Mouse (Mus musculus) kidney, postnatal 25 days (tissue): ENCODE measurements around the gene Rbm4.
"Not testable (repeated sequence)": the region's sequence is repeated elsewhere in the genome, so short reads cannot be mapped to it uniquely, and the experiment has no call there.

Source experiments
- DNase-seq, 2 experiments: peaks; one replicate each; pipeline ENCODE4 v3.0.0; 2021; ENCODE audit warnings: mixed read lengths in 2 of 2

Gene Rbm4

DNA sequence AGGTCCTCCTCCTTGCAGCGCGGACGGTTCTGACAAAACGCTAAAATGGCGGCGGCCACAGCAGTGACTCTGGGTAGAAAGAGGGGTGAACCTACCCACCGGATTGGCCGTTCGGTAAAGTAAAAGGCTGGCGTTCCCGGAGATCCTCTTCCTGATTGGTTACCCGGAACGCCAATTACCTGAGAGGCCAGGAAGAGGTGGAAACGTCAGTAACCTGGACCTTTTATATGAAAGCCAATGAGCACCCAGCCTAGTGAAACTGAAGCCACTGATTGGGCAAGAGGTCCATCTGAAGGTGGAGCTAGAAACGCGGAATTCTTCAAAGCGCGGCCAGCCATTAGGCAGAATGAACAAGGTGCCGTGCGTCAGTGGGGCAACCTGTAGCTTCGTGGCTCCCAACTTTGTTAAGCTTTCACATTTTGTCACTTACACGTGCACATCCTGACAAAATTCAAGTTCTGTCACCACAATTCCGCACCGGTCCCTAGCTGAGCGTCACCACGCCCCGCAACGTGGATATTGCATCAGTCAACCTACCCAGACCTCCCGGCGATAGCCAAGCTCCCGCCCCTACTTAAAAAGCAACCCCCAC is at the start of gene Rbm4:
Rbm4 (minus strand) TSS at position 71 of the 592 bp plus-strand sequence.
- DNase-seq: peak; percentile 99

DNA sequence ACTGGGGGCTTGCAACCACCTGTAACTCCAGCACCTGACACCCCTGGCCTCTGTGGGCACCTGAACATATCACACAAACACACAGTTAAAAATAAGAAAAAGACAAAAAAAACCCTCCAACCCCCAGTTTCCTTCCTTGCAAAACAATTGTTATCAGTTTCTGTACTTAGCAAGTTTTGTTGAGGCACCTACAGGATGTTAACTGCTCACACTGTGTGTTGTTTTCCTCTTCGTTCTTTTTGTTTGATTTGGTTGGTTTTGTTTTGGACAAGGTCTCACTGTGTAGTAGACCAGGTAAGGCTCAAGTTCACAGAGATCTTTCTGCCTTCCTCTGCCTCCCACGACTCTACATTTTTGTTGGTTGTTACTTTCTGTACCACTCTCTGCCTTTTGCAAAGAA is 48.9 kb upstream of the Rbm4 start:
- no peak for DNase-seq

DNA sequence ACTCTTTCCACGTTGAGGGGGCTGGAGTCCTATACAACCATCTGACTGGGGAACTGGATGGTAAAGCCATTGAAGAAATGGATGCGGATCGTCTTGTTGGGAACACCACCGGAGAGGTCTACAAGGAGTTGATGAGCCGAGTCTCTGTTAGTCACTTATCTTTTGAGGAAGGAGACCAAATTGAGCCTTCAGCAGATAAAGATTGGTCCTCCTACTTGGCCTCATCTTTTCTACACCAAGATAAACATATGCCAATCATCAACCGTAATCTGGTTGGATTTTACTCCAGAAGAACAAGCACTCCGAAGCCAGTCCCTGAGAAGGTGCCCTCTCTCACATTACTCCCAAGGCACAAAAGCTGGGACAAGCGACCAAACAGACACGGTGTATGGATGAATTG is 47.1 kb upstream of the Rbm4 start:
- DNase-seq: peak in 1 of 2 experiments; percentile 9

GRCm38 (mm10) chr19:4839149-4839548 is 45.4 kb upstream of the Rbm4 start, which contains the start of the genes Ccs and Ccdc87:
Ccs (minus strand) TSS chr19:4839332.
Ccdc87 (plus strand) TSS chr19:4839366.
- DNase-seq: peak; percentile 99

DNA sequence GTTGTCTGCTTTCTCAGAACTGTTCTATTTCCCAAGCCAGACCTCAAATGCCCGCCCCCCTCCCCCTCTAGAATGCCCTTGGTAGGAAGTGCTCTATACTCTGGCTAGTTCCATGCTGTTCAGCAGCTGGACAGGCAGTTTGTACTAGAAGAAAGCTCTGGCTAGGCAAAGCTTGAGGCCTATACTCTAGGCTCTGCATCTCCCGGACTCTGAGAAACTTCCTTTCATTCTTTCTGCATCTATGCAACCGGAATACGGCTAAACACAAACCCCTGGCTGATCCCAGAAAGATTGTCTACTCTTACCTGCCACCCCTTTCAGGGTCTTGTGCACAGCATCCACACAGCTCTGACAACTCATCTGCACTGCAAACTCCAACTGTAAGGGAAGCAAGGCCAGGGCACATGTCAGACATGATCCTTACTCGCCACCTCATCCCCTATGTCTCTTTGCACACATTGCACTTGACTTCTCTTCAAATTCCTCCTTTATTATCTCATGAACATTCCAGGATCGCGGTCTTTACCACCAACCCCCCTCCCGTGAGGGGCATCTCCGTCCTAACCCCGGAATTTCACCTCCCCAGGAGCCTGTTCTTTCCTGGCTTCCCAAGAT is 44.9 kb upstream of the Rbm4 start:
- DNase-seq: no peak

DNA sequence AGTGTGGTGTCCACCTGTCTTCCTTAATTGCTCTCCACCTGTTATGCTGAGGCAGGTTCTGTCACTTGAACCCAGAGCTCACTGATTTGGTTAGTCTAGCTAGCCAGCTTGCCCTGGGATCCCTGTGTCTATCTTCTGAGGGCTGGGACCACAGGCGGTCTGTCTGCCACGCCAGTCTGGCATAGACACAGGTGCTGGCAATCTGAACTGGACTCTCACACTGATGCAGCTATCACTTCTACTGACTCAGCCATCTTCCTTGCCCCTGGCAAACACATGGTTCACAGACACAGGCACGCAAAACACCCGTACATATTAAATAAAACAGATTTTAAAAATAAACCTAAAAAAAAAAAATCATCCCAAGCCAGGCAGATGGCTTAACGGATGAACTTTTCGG is 43.3 kb upstream of the Rbm4 start:
- no peak for DNase-seq

DNA sequence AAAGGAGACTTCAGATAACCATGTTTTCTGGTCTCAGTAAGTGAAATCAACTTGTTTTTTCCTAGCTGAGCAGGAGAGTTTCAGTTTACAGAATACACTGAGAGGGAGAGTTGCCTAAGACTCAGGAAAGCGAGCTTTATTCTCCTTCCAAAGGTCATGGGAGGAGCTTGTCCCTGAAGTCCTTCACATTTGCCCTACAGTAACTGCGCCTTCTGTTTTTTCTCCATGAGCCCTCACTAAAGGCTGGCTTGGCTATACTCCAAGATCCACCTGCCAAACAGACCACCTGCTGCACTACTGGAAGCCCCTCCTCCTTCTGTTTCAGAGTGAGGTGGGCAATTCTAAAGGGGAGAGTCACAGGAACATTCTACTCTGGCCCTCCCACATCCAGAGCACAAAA is 42.4 kb upstream of the Rbm4 start:
- DNase-seq: peak; percentile 49 to 65

GRCm38 (mm10) chr19:4833977-4834376 is 40.3 kb upstream of the Rbm4 start:
- DNase-seq: no peak

DNA sequence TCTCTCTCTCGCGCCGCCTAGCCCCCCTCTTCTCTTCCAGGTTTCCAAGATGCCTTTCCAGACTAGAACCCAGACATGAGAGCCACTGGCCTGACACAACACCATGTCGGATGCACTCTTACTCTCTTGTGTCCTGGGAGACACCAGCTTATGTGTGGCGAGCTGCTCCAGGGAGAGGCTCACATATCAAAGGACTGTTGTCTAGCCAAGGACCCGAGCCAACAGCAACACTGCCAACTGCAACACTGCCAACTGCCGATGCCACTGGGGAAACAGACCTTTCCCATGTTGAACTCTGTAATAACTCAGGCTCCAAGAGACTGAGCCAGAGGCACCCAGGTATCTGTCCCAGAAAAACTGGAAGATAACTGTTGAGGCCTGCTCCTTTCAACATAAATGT is 35.5 kb upstream of the Rbm4 start:
- peak; percentile 66 to 74 for DNase-seq

- DNase-seq: peak; percentile 61 to 85
These were observed 34.9 kb upstream of the Rbm4 start for GRCm38 (mm10) chr19:4828444-4829114.

DNA sequence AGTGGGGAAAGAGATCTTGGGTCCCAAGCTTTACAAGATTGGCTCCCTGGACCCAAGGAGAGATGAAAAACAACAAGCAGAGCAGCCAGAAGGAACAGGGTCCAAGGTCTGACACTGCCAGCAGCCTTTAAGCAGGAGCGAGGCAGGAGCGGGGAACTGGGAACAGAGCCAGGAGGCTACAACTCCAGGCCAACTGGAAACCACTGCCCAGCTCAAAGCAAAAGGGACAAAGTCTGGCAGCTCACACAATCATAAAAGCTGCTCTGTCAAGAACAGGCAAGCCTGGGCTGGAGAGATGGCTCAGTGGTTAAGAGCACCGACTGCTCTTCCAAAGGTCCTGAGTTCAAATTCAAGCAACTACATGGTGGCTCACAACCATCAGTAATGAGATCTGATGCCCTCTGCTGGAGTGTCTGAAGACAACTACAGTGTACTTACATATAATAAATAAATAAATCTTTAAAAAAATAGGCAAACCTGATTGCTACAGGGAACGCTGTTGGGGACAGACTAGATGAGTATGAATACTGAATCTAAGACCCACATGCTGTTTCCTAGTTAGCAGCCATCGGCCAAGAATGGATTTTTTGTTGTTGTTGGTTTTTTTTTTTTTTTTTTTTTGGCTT is 27.1 kb upstream of the Rbm4 start:
- DNase-seq: peak; percentile 94 to 97

GRCm38 (mm10) chr19:4817182-4817835 is 23.6 kb upstream of the Rbm4 start:
- no peak for DNase-seq

DNA sequence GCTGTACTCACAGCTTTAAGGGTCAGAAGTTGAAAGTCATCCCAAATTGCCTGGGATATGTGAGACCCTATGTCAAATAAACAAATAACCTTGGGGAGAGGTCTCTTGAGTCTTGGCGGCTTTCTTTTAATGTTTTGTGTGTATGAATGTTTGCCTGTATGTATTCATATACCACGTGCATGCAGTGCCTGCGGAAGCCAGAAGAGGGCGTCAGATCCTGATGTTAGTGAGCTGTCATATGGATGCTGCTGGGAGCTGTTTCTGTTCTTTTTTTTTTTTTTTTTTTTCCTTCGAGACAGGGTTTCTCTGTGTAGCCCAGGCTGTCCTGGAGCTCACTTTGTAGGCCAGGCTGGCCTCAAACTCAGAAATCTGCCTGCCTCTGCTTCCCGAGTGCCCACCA is 19.3 kb upstream of the Rbm4 start:
- peak; percentile 41 to 66 for DNase-seq

- not testable (repeated sequence) for DNase-seq
These were observed 18.7 kb upstream of the Rbm4 start for GRCm38 (mm10) chr19:4812334-4812949.

DNA sequence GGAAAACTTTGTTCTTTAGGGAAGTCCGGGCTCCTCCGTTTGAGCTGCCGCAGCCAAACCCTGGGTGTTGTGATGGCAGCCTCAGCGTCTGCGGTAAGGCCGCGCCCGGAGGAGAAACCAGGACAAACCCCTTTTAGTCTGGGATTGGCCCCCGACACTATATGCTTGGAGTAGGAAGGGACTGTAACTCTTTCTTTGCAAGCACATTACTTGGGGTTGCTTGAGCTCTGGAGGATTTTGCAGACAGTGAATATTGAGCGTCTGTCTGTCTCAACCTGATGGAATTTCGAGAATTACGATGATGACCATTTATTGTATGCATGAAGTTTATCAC is 18.2 kb upstream of the Rbm4 start:
- no peak for DNase-seq

DNA sequence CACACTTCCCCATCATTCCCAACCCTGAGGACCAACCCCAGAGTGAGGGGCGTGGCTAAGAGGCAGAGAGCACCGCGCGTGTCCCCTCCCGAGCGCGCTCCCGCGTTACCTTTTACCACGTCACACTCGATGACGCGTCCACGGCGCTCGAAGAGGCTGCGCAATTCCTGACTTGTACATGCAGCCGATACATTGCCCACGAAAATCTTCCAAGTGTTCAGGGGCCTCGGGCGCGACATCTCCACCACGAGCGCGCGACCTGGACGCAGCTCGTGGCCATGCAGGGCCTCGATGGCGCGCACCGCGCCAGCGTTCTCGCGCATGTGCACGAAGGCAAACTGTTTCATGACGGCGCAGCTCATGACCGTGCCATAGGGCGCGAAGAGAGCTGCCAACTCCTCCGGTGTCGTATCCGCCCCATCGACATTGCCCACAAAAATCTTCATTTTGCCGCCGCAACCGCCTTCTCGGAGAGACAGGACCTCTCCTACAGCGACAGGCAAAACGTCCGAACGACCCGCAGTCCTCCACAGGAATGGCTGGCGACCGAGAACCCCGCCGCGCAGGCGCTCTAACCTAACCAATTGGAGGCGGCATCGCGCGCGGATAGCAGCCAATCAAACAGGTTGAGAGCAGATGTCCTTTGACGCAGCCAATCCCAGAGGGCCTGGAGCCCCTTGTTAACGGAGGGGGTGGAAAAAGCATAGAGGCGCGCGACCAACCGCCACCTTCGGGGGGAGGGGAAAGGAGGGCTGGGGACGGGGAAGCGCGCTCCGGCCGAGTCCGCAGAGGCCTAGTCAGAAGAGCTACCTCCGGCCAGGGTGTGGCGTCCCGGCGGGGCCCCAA is 17.6 kb upstream of the Rbm4 start, which contains the start of the genes Gm21992 and Rbm14:
Gm21992 (minus strand) TSS at position 550 of the 846 bp plus-strand sequence.
Rbm14 (minus strand) TSS at position 572 of the 846 bp plus-strand sequence.
- DNase-seq: peak; percentile 98 to 100

DNA sequence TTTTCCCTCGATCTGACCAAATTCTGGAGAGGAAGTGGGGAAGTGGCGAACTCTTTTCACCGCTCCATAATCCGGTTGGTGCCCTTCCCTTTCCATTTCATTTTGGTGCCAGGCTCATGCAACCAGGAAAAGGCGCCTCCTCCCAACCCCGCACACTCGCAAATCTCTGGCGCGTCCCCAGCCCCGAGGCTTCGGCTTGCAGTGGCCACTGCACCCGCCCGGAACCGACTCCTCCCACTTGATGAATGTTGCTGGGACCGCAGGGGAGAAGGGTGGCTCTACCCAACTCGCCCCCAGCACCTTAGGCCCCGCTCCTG is 17.0 kb upstream of the Rbm4 start:
- DNase-seq: no peak

- no peak for DNase-seq
These were observed 16.6 kb upstream of the Rbm4 start for GRCm38 (mm10) chr19:4810309-4810708.

GRCm38 (mm10) chr19:4803283-4803682 is 9.6 kb upstream of the Rbm4 start:
- no peak for DNase-seq

DNA sequence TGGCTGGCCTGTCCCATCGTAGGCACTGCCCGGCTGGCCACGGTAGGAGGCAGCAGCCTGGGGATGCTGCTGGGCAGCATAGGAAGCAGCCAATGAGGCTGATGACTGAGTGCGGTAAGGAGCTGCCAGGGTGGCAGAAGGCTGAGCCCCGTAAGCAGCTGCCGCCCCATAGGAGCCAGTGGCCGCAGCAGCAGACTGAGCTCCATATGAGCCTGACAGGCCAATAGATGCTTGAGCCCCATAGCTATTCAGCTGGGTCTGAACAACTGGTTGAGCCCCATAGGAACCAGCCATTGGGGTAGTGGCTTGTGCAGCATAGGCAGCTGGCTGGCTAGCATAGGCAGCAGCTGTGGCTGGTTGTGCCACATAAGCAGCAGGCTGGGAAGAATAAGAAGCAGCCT is 9.0 kb upstream of the Rbm4 start:
- DNase-seq: no peak

DNA sequence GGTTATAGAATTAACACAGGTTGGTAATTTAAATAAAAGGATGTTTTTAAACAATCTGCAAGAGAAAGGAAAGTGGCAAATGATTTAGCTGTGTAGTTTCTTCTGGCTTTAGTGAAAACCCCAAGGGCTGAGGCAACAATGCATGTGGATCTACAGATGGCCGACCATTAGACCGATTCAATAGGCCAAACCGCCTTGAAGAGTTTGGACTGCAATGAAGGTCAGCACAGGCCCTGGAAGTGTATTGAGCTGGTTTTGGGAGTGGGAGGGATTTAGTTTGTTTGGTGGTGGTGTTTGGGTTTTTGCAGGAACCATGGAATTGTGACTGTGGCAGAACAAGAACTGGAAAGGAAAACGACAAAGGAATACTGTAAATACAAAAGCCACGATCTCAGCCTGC is 5.4 kb upstream of the Rbm4 start:
- DNase-seq: no peak

DNA sequence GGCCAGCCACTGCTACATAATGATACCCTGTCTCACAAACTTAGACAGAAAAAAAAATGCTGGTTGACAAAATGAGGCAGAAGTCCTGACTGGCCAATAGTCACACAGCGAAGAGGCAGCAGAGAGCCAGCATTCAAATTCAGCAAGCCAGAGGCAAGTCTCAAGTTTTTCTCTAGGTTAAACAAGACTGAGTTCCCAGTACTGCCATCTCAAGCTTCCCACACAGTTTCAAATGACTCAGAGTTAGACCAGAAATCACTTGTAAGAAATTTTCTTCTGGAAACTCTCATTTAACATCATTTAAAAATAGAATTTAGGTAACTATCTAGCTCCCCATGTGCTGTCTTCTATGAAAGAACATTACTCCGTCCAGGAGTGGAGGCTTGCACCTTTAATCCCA is 4.1 kb upstream of the Rbm4 start:
- no peak for DNase-seq
